Mouse (Mus musculus): ENCODE results near the gene Rbsn.

Gene Rbsn

GRCm38 (mm10) chr6:92176450-92176849, 38.3 kb downstream of the Rbsn start:
- DNase-seq (ENCODE audit: low spot score): no peak

GRCm38 (mm10) chr6:92162724-92163123, 52.0 kb downstream of the Rbsn start:
- no peak for DNase-seq (ENCODE audit: low spot score)

- DNase-seq (ENCODE audit: low spot score): no peak
Observed at GRCm38 (mm10) chr6:92158801-92159200, 55.9 kb downstream of the Rbsn start.

- no peak for DNase-seq (ENCODE audit: low spot score)
Observed at GRCm38 (mm10) chr6:92153774-92154173, 61.0 kb downstream of the Rbsn start.

GRCm38 (mm10) chr6:92145881-92146280, 68.8 kb downstream of the Rbsn start:
- no peak for DNase-seq (ENCODE audit: low spot score)
